Mouse (Mus musculus) small intestine, adult 2 months (tissue): Measurements from ENCODE around the gene Dbp. TPM values are rescaled to one million over a fixed set of nuclear protein-coding genes. Genes with fewer than 3 reads are reported as not detected.

Experiments used
- H3K27ac ChIP-seq: fragments of 200-500 bp; 2 replicates; pipeline ENCODE4 v1.5.1; 2012; ENCODE audit warnings: low read depth, low read length, control low read depth, inconsistent platforms; ENCODE audit not compliant: insufficient read depth
- H3K27me3 ChIP-seq: fragments of 200-500 bp; 2 replicates; pipeline ENCODE4 v1.6.1; 2012; ENCODE audit warnings: mild to moderate bottlenecking, moderate library complexity, low read length, inconsistent platforms; ENCODE audit not compliant: control insufficient read depth, insufficient read depth
- H3K36me3 ChIP-seq: fragments of 200-500 bp; 2 replicates; pipeline ENCODE4 v1.6.1; 2012; ENCODE audit warnings: mild to moderate bottlenecking, low read length, control low read depth, inconsistent platforms; ENCODE audit not compliant: control insufficient read depth, insufficient read depth
- H3K4me1 ChIP-seq: fragments of 200-500 bp; 2 replicates; pipeline ENCODE4 v1.6.1; 2012; ENCODE audit warnings: low read length, inconsistent platforms, mixed read lengths; ENCODE audit not compliant: control insufficient read depth, insufficient read depth, insufficient read length
- H3K4me3 ChIP-seq: fragments of 200-500 bp; 2 replicates; pipeline ENCODE4 v1.5.1; 2012; ENCODE audit warnings: low read depth, mild to moderate bottlenecking, control low read depth, inconsistent platforms, low read length, moderate library complexity
- CTCF ChIP-seq: fragments of 200-500 bp; IDR thresholded peaks from 2 replicates; pipeline ENCODE4 v1.5.1; 2012; ENCODE audit warnings: low read depth, mild to moderate bottlenecking, control low read depth, inconsistent platforms, low read length, moderate library complexity, mixed read lengths; ENCODE audit not compliant: insufficient replicate concordance, insufficient read length; ENCODE audit errors: extremely low read depth
- POLR2A ChIP-seq: fragments of 200-500 bp; IDR thresholded peaks from 2 replicates; pipeline ENCODE4 v1.6.1; 2012; ENCODE audit warnings: low read depth, mild to moderate bottlenecking, control low read depth, inconsistent platforms, low read length, moderate library complexity
- WGBS: fragments of 180-500 bp; shearing (Covaris S2); methylation state at CpG from one replicate; pipeline ENCODE4 v1.1.7; 2018; 5-methylcytosine and 5-hydroxymethylcytosine counted together
- polyA plus RNA-seq: library from polyadenylated mRNA; depleted of rRNA; stranded (reverse); fragments of >200 nt; gene quantifications from 2 replicates; pipeline ENCODE4 v1.2.3, GENCODE M21; 2012

Gene Dbp
- polyA plus RNA-seq, 1 experiment = 13.1 TPM

DNA sequence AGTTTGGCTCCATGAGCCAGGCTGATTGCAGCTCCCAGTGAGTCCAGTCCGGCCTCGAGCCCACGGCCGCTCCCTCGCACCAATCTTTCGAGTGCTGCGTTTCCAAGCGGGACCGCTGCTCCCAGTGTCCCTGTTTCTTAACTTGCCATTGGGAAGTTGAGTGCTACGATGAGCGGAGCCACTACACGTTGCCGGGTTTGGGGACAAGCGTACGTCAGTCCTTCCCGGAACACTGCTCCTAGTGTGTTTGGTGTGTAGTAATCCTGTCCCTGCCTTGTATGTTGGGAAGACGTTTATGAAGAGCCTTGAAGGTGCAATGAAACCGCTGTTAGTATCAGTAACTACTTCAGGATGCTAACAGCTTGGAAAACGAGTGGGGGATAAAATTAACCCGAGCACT lies 13.4 kb downstream of the Dbp start:
- Histone ChIP-seq H3K27me3 (no peaks in the 10 kb centered on the region), H3K4me3 (peak overlapping the region; percentile 80), H3K36me3 (peaks cover 17% of the 10 kb centered on the region), H3K4me1 (peaks cover 23% of the 10 kb centered on the region), H3K27ac (peak overlapping the region; percentile 58)
- under 1% methylated on average over 20 of the region's 20 CpGs for WGBS
- TF ChIP-seq POLR2A (no peak), CTCF (no peak)

- Histone ChIP-seq H3K27me3 (no peaks in the 10 kb centered on the region), H3K4me1 (peaks cover 23% of the 10 kb centered on the region), H3K36me3 (peaks cover 22% of the 10 kb centered on the region), H3K27ac (no peak overlapping the region), H3K4me3 (peak overlapping the region; percentile 80)
- no peak for TF ChIP-seq POLR2A
- no peak for TF ChIP-seq CTCF
- WGBS = 41% methylated on average over 10 of the region's 10 CpGs
These were observed 14.3 kb downstream of the Dbp start for GRCm38 (mm10) chr7:45719180-45719579.

- H3K4me1 ChIP-seq = peaks cover 23% of the 10 kb centered on the region
- 39% methylated on average over 16 of the region's 16 CpGs for WGBS
- H3K4me3 ChIP-seq = peak overlapping the region; percentile 80
- no peak overlapping the region for H3K27ac ChIP-seq
- H3K27me3 ChIP-seq = no peaks in the 10 kb centered on the region
- TF ChIP-seq POLR2A (no peak), CTCF (no peak)
- H3K36me3 ChIP-seq = peaks cover 28% of the 10 kb centered on the region
These were observed 15.0 kb downstream of the Dbp start for GRCm38 (mm10) chr7:45719738-45720412.

DNA sequence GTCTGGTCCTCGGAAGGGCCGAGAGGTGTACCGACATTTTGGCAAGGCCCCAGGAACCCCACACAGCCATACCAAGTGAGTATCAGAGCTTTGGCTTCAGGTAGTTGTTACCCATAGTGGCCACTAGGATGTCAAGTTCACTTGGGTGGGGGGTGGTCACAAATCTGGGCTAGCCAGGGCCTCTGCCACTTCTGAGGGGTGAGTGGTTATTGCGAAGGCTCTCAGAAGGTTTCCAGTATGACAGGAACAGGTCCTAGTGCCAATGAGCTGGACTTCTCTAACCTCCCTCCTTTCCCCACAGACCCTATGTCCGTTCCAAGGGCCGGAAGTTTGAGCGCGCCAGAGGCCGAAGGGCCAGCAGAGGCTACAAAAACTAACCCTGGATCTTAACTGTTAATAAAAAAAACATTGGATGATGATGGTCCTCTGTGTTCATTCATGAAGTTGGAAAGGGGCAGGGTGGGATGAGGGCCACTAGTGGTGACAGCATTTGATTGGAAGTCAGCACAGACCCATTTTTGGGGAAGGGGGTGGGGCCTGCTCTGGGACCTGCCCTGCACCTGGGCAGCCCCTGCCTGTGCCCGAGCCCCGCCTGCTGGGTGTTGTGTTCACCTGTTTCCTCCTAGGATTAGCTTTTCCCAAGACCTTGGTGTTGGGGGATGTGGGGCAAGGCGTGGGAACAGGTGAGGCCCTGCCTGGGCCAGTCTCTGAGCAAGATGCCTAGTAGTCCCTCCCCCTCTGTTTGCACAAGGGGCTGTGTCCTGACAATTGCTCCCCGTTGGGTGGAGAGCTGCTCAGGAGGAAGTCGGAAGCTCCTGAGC lies 15.7 kb downstream of the Dbp start, which contains the start of gene Fam83e:
Fam83e (plus strand) TSS at position 800 of the 821 bp plus-strand sequence.
- 0 out of 2 replicates have a peak, but pooled peaks have one; percentile 83 for TF ChIP-seq POLR2A
- TF ChIP-seq CTCF = peak; percentile 40; the same call in 1 of the 2 replicates
- Histone ChIP-seq H3K4me1 (peaks cover 22% of the 10 kb centered on the region), H3K4me3 (peak within 1 kb of the TSS; percentile 80), H3K27me3 (no peaks in the 10 kb centered on the region), H3K36me3 (peaks cover 35% of the 10 kb centered on the region), H3K27ac (peak within 1 kb of the TSS; percentile 79)
- 30% methylated on average over 14 of the region's 14 CpGs for WGBS

DNA sequence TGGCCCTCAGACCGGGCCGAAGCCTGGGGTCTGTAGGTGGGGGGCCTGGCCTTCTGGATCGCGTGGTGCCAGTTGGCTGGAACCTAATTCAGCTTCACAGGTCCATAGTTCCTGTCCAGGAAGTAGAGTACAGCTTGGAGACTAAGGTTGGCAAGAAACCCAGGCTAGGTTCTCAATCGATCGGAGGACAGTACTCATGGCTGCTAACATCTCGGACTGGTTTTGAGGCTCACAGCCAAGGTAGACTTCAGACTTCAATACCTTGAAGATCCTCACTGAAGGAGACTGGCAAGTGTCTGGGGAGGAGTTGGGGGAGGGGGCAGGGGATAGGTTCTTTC lies 16.3 kb downstream of the Dbp start:
- TF ChIP-seq POLR2A (no peak; the same call in none of the 2 replicates), CTCF (no peak)
- H3K4me1 ChIP-seq = peaks cover 21% of the 10 kb centered on the region
- peak overlapping the region; percentile 65 for H3K4me3 ChIP-seq
- H3K27ac ChIP-seq = peak overlapping the region; percentile 79
- H3K27me3 ChIP-seq = no peaks in the 10 kb centered on the region
- H3K36me3 ChIP-seq = peaks cover 37% of the 10 kb centered on the region
- WGBS = 30% methylated on average over 7 of the region's 7 CpGs

GRCm38 (mm10) chr7:45721642-45722347 lies 16.9 kb downstream of the Dbp start:
- H3K27me3 ChIP-seq = no peaks in the 10 kb centered on the region
- H3K36me3 ChIP-seq = peaks cover 40% of the 10 kb centered on the region
- no peak for TF ChIP-seq POLR2A
- TF ChIP-seq CTCF = no peak
- peak overlapping the region; percentile 79 for H3K27ac ChIP-seq
- peaks cover 24% of the 10 kb centered on the region for H3K4me1 ChIP-seq
- 25% methylated on average over 13 of the region's 13 CpGs for WGBS
- peak overlapping the region; percentile 65 for H3K4me3 ChIP-seq

DNA sequence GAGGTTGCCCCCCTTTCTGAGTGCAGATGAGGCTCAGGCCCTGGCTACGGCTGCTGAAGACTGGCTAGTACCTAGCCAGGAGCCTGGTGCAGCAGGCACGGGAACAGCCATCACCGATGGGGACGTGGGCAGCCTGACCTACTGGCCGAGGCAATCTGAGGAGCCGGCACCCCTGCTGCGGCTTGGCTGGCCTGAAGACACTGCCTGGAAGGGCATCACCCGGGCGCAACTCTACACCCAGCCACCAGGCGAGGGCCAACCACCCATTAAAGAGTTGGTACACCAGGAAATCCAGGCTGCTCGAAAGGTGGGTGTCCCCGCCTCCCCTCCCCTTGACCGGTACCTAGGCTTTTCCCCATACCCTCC lies 17.4 kb downstream of the Dbp start:
- TF ChIP-seq POLR2A = no peak
- TF ChIP-seq CTCF = no peak
- Histone ChIP-seq H3K4me3 (peak overlapping the region; percentile 65), H3K36me3 (peaks cover 45% of the 10 kb centered on the region), H3K27me3 (no peaks in the 10 kb centered on the region), H3K4me1 (peaks cover 26% of the 10 kb centered on the region), H3K27ac (peak overlapping the region; percentile 79)
- WGBS = 31% methylated on average over 13 of the region's 13 CpGs
